Mouse (Mus musculus) erythroblast, embryonic 14.5 days (primary cell): ENCODE results near the gene Anks1. TPM values are rescaled to one million over a fixed set of nuclear protein-coding genes. Genes with fewer than 3 reads are reported as not detected.

Experiments
- H3K27me3 ChIP-seq: 2 replicates; pipeline ENCODE4 v1.6.1; 2012; ENCODE audit warnings: inconsistent platforms; ENCODE audit not compliant: control insufficient read depth
- H3K36me3 ChIP-seq: 2 replicates; pipeline ENCODE4 v1.6.1; 2012; ENCODE audit warnings: mild to moderate bottlenecking, inconsistent platforms; ENCODE audit not compliant: control insufficient read depth
- H3K4me1 ChIP-seq: 2 replicates; pipeline ENCODE4 v1.6.1; 2012; ENCODE audit warnings: inconsistent platforms; ENCODE audit not compliant: control insufficient read depth
- H3K4me3 ChIP-seq: replicated peaks from 2 replicates; pipeline ENCODE3; 2012; ENCODE audit warnings: moderate library complexity, mild to moderate bottlenecking, inconsistent platforms
- H3K9me3 ChIP-seq: 2 replicates; pipeline ENCODE4 v1.6.1; 2012; ENCODE audit warnings: low read length, inconsistent platforms, mixed read lengths; ENCODE audit not compliant: control insufficient read depth
- GATA1 ChIP-seq: IDR thresholded peaks from 2 replicates; pipeline ENCODE4 v1.6.1; 2012; ENCODE audit warnings: low read length, inconsistent platforms, mixed read lengths
- TAL1 ChIP-seq: IDR thresholded peaks from 3 replicates; pipeline ENCODE4 v1.6.1; 2012; ENCODE audit warnings: low read length, inconsistent platforms, mixed read lengths
- polyA plus RNA-seq: library from polyadenylated mRNA; stranded (reverse); fragments of >175 nt; gene quantifications from 2 replicates; pipeline ENCODE4 v1.2.3, GENCODE M21; 2012

Anks1 gene
- polyA plus RNA-seq, 1 experiment = 0.39 TPM

GRCm38 (mm10) chr17:27968033-27968750 lies 59.1 kb downstream of the Anks1 start:
- Histone ChIP-seq H3K9me3 (no peaks in the 10 kb centered on the region), H3K4me3 (no peak overlapping the region), H3K4me1 (peaks cover 1% of the 10 kb centered on the region; the same call in 1 of the 2 replicates), H3K36me3 (no peaks in the 10 kb centered on the region), H3K27me3 (no peaks in the 10 kb centered on the region)
- TF ChIP-seq TAL1 = no peak
- TF ChIP-seq GATA1 = no peak

DNA sequence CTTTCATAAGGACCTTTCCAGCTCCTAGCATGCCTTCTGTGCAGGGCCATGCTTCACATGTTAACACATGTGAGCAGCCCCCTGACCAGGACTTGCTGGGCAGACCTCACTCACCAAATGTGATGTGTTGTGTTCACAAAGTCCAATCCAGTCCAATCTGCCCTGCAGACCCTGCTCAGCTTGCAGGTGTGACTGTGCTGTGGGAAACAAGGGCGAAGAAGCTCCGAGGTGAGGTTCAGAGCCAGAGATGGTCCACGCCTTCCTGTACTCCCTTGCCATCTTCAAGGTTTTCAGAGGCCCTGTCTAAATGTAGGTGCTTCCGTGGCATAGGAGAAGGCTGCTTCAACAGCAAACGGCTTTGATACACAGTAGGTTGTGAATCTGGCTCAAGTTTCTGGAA lies 59.8 kb downstream of the Anks1 start:
- Histone ChIP-seq H3K36me3 (no peaks in the 10 kb centered on the region), H3K9me3 (no peaks in the 10 kb centered on the region), H3K27me3 (no peaks in the 10 kb centered on the region), H3K4me3 (no peak overlapping the region), H3K4me1 (no peaks in the 10 kb centered on the region)
- TF ChIP-seq GATA1 = no peak

GRCm38 (mm10) chr17:27969365-27969764 lies 60.3 kb downstream of the Anks1 start:
- no peaks in the 10 kb centered on the region for H3K27me3 ChIP-seq
- H3K9me3 ChIP-seq = no peaks in the 10 kb centered on the region
- H3K4me3 ChIP-seq = no peak overlapping the region
- no peaks in the 10 kb centered on the region for H3K4me1 ChIP-seq
- TF ChIP-seq TAL1 = no peak
- H3K36me3 ChIP-seq = no peaks in the 10 kb centered on the region

DNA sequence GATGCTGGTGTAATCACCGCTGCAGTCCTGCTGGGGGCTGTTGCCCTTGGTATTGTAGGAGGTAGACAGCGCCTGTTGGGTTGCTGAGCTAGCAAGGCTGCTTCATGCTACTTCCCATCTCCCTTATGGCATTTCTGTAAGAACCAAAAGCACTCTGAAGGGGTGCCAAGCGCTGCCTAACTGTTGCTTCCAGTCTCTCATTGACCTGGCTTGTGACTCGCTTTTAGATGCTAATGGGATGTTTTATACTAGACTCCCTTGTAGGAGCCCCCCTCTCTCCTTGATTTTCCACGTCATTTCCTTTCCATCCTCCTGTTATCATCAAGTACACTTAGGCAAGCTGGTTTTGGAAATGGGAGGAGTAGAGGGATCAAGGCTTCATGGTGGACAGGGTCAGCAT lies 60.8 kb downstream of the Anks1 start:
- Histone ChIP-seq H3K4me3 (no peak overlapping the region), H3K27me3 (no peaks in the 10 kb centered on the region), H3K36me3 (no peaks in the 10 kb centered on the region), H3K9me3 (no peaks in the 10 kb centered on the region), H3K4me1 (no peaks in the 10 kb centered on the region)
- TF ChIP-seq GATA1 (no peak), TAL1 (no peak)

GRCm38 (mm10) chr17:27970305-27970704 lies 61.2 kb downstream of the Anks1 start:
- Histone ChIP-seq H3K9me3 (no peaks in the 10 kb centered on the region), H3K27me3 (no peaks in the 10 kb centered on the region), H3K36me3 (no peaks in the 10 kb centered on the region), H3K4me3 (no peak overlapping the region), H3K4me1 (no peaks in the 10 kb centered on the region)
- TF ChIP-seq TAL1 = no peak
- TF ChIP-seq GATA1 = no peak

GRCm38 (mm10) chr17:27971496-27971895 lies 62.4 kb downstream of the Anks1 start:
- Histone ChIP-seq H3K9me3 (no peaks in the 10 kb centered on the region), H3K27me3 (no peaks in the 10 kb centered on the region), H3K36me3 (peaks cover 4% of the 10 kb centered on the region), H3K4me3 (no peak overlapping the region), H3K4me1 (no peaks in the 10 kb centered on the region)
- TF ChIP-seq GATA1 (no peak), TAL1 (no peak)

DNA sequence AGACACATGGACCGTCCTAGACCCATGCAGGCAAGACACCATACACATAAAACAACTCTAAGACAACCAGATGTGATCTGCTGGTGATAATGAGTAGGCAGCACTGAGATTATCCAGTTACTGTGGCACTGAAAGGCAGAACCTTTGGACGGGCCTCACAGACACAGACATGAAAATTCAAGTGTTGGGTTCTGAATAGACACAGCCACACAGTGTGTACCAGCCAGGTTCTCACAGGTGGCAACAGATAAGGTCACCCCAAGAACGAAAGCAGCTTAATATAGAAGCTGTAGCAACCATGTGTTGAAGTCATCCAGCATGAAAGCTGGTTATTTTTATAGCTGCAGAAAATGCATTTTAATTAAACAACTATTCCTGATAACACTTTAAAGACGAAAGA lies 64.2 kb downstream of the Anks1 start:
- Histone ChIP-seq H3K9me3 (no peaks in the 10 kb centered on the region), H3K4me1 (no peaks in the 10 kb centered on the region), H3K36me3 (peaks cover 14% of the 10 kb centered on the region), H3K4me3 (no peak overlapping the region), H3K27me3 (no peaks in the 10 kb centered on the region)
- no peak for TF ChIP-seq TAL1
- no peak for TF ChIP-seq GATA1

- no peaks in the 10 kb centered on the region for H3K27me3 ChIP-seq
- TF ChIP-seq TAL1 = 0 out of 3 replicates have a peak, but pooled peaks have one; percentile 3
- TF ChIP-seq GATA1 = no peak
- H3K4me3 ChIP-seq = no peak overlapping the region
- peaks cover 20% of the 10 kb centered on the region for H3K36me3 ChIP-seq
- no peaks in the 10 kb centered on the region for H3K9me3 ChIP-seq
- H3K4me1 ChIP-seq = no peaks in the 10 kb centered on the region
These were observed 67.2 kb downstream of the Anks1 start for GRCm38 (mm10) chr17:27976266-27976665.

GRCm38 (mm10) chr17:27977008-27977636 lies 68.0 kb downstream of the Anks1 start:
- Histone ChIP-seq H3K36me3 (peaks cover 20% of the 10 kb centered on the region), H3K4me3 (no peak overlapping the region), H3K27me3 (no peaks in the 10 kb centered on the region), H3K9me3 (no peaks in the 10 kb centered on the region), H3K4me1 (no peaks in the 10 kb centered on the region)
- no peak for TF ChIP-seq GATA1
- TF ChIP-seq TAL1 = no peak
